Mouse (Mus musculus) R1 (cell line): Measurements from ENCODE around the gene Gsn.
A peak's percentile ranks its signal among the peaks of the same experiment; 100 is the strongest.

ENCODE experiments used
- DNase-seq: peaks from one replicate; pipeline ENCODE4 v3.0.0-alpha.2; 2018; ENCODE audit warnings: low read depth, low spot score

The Gsn gene

GRCm38 (mm10) chr2:35255885-35256833, at the start of gene Gsn:
TSS of gene Gsn (plus strand) at chr2:35256380.
- peak; percentile 68 for DNase-seq

- DNase-seq = no peak
Measured at GRCm38 (mm10) chr2:35206761-35207160, 49.4 kb upstream of the Gsn start.

- no peak for DNase-seq
Measured at GRCm38 (mm10) chr2:35208054-35208453, 48.1 kb upstream of the Gsn start.

GRCm38 (mm10) chr2:35208931-35209665, 47.1 kb upstream of the Gsn start:
- no peak for DNase-seq

- no peak for DNase-seq
Measured at GRCm38 (mm10) chr2:35211681-35212080, 44.5 kb upstream of the Gsn start.

- DNase-seq = no peak
Measured at GRCm38 (mm10) chr2:35213345-35213910, 42.8 kb upstream of the Gsn start.

- peak; percentile 73 for DNase-seq
Measured at GRCm38 (mm10) chr2:35214881-35215358, 41.3 kb upstream of the Gsn start.

GRCm38 (mm10) chr2:35215363-35215762, 40.8 kb upstream of the Gsn start:
- DNase-seq = no peak

- DNase-seq = no peak
Measured at GRCm38 (mm10) chr2:35216701-35217100, 39.5 kb upstream of the Gsn start.

GRCm38 (mm10) chr2:35218736-35219135, 37.4 kb upstream of the Gsn start:
- no peak for DNase-seq

- DNase-seq = no peak
Measured at GRCm38 (mm10) chr2:35222822-35223391, 33.3 kb upstream of the Gsn start.

- DNase-seq = no peak
Measured at GRCm38 (mm10) chr2:35224285-35224684, 31.9 kb upstream of the Gsn start.

- no peak for DNase-seq
Measured at GRCm38 (mm10) chr2:35228145-35228544, 28.0 kb upstream of the Gsn start.

GRCm38 (mm10) chr2:35230215-35230614, 26.0 kb upstream of the Gsn start:
- no peak for DNase-seq

GRCm38 (mm10) chr2:35231871-35232270, 24.3 kb upstream of the Gsn start:
- no peak for DNase-seq

- DNase-seq = no peak
Measured at GRCm38 (mm10) chr2:35232595-35233445, 23.4 kb upstream of the Gsn start.

GRCm38 (mm10) chr2:35233898-35234297, 22.3 kb upstream of the Gsn start:
- DNase-seq = no peak

- no peak for DNase-seq
Measured at GRCm38 (mm10) chr2:35235021-35235420, 21.2 kb upstream of the Gsn start.

GRCm38 (mm10) chr2:35244241-35244640, 11.9 kb upstream of the Gsn start:
- DNase-seq = no peak

GRCm38 (mm10) chr2:35247763-35248162, 8.4 kb upstream of the Gsn start:
- DNase-seq = no peak

GRCm38 (mm10) chr2:35252733-35253132, 3.4 kb upstream of the Gsn start:
- peak; percentile 25 for DNase-seq
